Mouse (Mus musculus) brain, embryonic 14.5 days (tissue): ENCODE measurements around the gene Nectin4.

Experiments used
- CTCF ChIP-seq: fragments of 200-500 bp; IDR thresholded peaks from 2 replicates; pipeline ENCODE4 v1.5.1; 2012; ENCODE audit warnings: inconsistent platforms, mild to moderate bottlenecking, moderate library complexity, borderline replicate concordance; ENCODE audit not compliant: insufficient read depth, insufficient read length; ENCODE audit errors: extremely low read depth
- POLR2A ChIP-seq: fragments of 200-500 bp; IDR thresholded peaks from 2 replicates; pipeline ENCODE4 v1.6.1; 2012; ENCODE audit warnings: mild to moderate bottlenecking, inconsistent platforms, borderline replicate concordance; ENCODE audit not compliant: poor library complexity, insufficient read depth, insufficient read length, severe bottlenecking; ENCODE audit errors: extremely low read depth

GRCm38 (mm10) chr1:171410947-171411484 lies 41.1 kb downstream of the Nectin4 start, which contains the start of gene Usf1:
- peak; percentile 49; the same call in 1 of the 2 replicates for TF ChIP-seq POLR2A
- no peak for TF ChIP-seq CTCF
